Mouse (Mus musculus) midbrain, embryonic 14.5 days (tissue): ENCODE results near the gene 4933427I04Rik. TPM values are rescaled to one million over a fixed set of nuclear protein-coding genes. Genes with fewer than 3 reads are reported as not detected.

ENCODE experiments used
- polyA plus RNA-seq: library from polyadenylated mRNA; unstranded; fragments of >200 nt; fragmentation: Nextera tagmentation; extraction: Ambion mirVana; gene quantifications from 2 replicates; pipeline ENCODE4 v1.2.1, GENCODE M21; 2014

4933427I04Rik gene
- polyA plus RNA-seq, 1 experiment from 2014 or later = 0.09 TPM

Other genes starting within 250 kb of the 4933427I04Rik start
- 140 and 143 TPM in 2 replicates for gene Macf1, start 175.3 kb upstream of the 4933427I04Rik start, polyA plus RNA-seq
- gene Ndufs5, start 141.5 kb upstream of the 4933427I04Rik start, polyA plus RNA-seq = 428 and 578 TPM in 2 replicates
- gene Akirin1, start 109.3 kb upstream of the 4933427I04Rik start, polyA plus RNA-seq = 83.4 and 96.0 TPM in 2 replicates
- 0.61 and 1.4 TPM in 2 replicates for gene Rhbdl2, start 71.8 kb upstream of the 4933427I04Rik start, polyA plus RNA-seq
- gene Mycbp, start 45.2 kb downstream of the 4933427I04Rik start, polyA plus RNA-seq = 39.1 and 46.7 TPM in 2 replicates
- gene Rragc, start 57.8 kb downstream of the 4933427I04Rik start, polyA plus RNA-seq = 47.3 and 53.6 TPM in 2 replicates
- gene 4930535I16Rik, start 58.3 kb downstream of the 4933427I04Rik start, polyA plus RNA-seq = not detected in 2 replicates